Mouse (Mus musculus): ENCODE data around the gene Fah. TPM values are rescaled to one million over a fixed set of nuclear protein-coding genes. Genes with fewer than 3 reads are reported as not detected.
A peak's percentile ranks its signal among the peaks of the same experiment; 100 is the strongest.

Fah gene
- 12.3 and 12.6 TPM in 2 replicates for polyA plus RNA-seq (2015; fragmentation: Nextera tagmentation; extraction: Ambion mirVana)

DNA sequence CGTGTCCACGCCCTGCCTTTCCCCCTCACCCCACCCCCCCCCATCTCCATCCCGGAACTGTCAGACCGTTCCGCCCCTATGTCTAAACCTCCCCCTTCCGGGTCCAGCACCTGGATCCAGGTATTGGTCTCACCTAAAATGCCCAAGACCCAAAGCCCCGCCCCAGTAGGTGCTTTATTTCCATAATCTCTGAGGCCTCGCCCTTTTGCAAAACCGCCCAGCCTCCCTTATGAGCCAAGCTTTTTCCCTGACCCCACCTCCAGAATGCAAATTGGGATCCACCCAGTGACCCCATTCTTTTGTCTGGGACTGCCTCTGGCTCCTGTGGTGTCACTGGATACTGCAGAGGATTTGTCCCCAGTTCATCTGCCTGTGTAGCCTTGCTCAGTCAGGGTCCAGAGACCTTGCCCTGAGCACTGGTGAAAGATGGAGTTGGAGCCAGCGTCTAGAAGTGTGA lies at the start of gene Fah:
Gene Fah, minus strand, starts transcription at position 430 of the 457 bp plus-strand sequence.
- peak within 1 kb of the TSS; percentile 62 for H3K9ac ChIP-seq (replicated peaks)
- no peaks in the 10 kb centered on the region for H3K9me3 ChIP-seq (replicated peaks)
- peak; percentile 48 for ATAC-seq (ENCODE audit: low FRiP score)
- H3K36me3 ChIP-seq: no peaks in the 10 kb centered on the region
- WGBS: 3% methylated on average over 10 of the region's 10 CpGs
- peaks cover 15% of the 10 kb centered on the region for H3K4me1 ChIP-seq
- no peaks in the 10 kb centered on the region for H3K27me3 ChIP-seq (replicated peaks)
- H3K27ac ChIP-seq (replicated peaks): peak within 1 kb of the TSS; percentile 56
- H3K4me2 ChIP-seq: peak within 1 kb of the TSS; percentile 97
- H3K4me3 ChIP-seq (replicated peaks): peak within 1 kb of the TSS; percentile 54

DNA sequence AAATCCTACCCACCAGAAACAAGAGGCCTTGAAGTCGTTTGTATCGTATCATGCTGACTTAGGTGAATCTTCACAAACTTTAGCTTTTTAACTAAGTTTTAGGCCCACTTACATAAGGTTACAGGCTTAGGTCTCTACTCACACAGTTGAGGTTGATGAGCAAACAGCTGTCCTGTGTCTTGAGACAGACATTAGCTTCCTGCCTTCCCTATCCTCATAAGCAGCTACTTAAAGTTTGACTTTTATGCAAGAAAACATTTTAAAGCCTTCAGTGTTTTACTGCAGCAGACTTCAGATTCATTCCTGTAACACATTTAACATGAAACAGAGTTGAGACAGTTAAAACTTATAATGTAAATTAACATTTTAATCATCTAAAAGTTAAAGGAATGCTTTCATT lies 46.2 kb upstream of the Fah start:
- Histone ChIP-seq H3K9me3 (replicated peaks) (no peaks in the 10 kb centered on the region), H3K4me1 (no peaks in the 10 kb centered on the region), H3K4me3 (replicated peaks) (no peak overlapping the region), H3K9ac (replicated peaks) (no peak overlapping the region), H3K36me3 (no peaks in the 10 kb centered on the region), H3K4me2 (no peak overlapping the region), H3K27ac (replicated peaks) (no peak overlapping the region), H3K27me3 (replicated peaks) (no peaks in the 10 kb centered on the region)
- ATAC-seq (ENCODE audit: low FRiP score): no peak
- WGBS: 90% methylated on average over 2 of the region's 2 CpGs

DNA sequence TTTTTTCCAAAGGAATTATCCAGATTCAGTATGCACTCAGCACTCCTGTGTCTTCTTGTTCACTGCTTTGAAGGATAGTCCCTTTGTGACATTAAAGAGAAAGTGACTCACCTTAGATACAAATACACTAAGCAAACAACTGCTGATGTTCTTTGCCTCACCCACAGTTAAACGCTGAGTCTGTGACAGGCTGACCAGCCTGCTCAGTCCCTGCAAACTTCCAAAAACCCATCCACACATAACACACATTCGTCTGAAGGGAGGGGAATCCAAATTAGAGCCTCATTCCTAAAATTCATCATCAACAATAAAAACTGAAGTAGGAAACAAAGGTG lies 45.4 kb upstream of the Fah start:
- no peak for ATAC-seq (ENCODE audit: low FRiP score)
- H3K4me1 ChIP-seq: no peaks in the 10 kb centered on the region
- 73% methylated on average over 2 of the region's 2 CpGs for WGBS
- H3K4me3 ChIP-seq (replicated peaks): no peak overlapping the region
- no peak overlapping the region for H3K9ac ChIP-seq (replicated peaks)
- H3K9me3 ChIP-seq (replicated peaks): no peaks in the 10 kb centered on the region
- no peaks in the 10 kb centered on the region for H3K27me3 ChIP-seq (replicated peaks)
- H3K4me2 ChIP-seq: no peak overlapping the region
- no peaks in the 10 kb centered on the region for H3K36me3 ChIP-seq
- no peak overlapping the region for H3K27ac ChIP-seq (replicated peaks)

DNA sequence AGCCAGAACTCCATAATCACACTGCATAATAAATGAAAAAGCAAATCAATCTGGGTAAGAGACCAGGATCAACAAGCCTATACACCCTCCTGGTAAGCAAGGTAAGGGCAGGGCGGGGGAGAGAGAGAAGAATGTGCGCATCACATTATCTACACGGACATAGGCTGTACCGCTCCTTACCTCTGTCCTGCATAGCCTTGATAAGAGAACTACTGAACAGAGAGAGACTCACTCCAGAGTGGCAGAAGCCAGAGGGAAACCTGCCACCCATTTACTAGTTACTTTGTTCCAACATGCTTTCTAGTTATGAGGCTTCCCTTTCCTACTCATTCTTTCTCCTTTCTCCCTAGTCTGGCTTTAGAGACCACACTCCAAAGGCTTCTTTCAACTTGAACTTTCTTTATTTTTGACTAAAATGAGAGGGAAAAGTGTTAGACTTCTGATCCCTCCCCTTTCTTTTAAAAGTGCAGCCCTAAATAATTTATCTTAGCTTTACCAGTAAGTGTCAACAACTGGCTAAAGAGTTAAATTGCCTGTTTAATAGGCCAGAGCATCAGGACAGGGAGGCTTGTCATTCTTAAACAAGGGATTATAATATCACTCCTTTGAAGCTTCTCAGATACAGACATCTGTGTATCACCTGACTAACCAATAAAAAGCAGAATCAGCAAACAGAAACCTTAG lies 44.9 kb upstream of the Fah start:
- Histone ChIP-seq H3K27me3 (replicated peaks) (no peaks in the 10 kb centered on the region), H3K36me3 (no peaks in the 10 kb centered on the region), H3K27ac (replicated peaks) (no peak overlapping the region), H3K4me1 (no peaks in the 10 kb centered on the region), H3K9me3 (replicated peaks) (no peaks in the 10 kb centered on the region), H3K9ac (replicated peaks) (no peak overlapping the region), H3K4me3 (replicated peaks) (no peak overlapping the region), H3K4me2 (no peak overlapping the region)
- no peak; the same call in 1 of the 2 replicates for ATAC-seq (ENCODE audit: low FRiP score)
- WGBS: 91% methylated on average over 4 of the region's 4 CpGs

DNA sequence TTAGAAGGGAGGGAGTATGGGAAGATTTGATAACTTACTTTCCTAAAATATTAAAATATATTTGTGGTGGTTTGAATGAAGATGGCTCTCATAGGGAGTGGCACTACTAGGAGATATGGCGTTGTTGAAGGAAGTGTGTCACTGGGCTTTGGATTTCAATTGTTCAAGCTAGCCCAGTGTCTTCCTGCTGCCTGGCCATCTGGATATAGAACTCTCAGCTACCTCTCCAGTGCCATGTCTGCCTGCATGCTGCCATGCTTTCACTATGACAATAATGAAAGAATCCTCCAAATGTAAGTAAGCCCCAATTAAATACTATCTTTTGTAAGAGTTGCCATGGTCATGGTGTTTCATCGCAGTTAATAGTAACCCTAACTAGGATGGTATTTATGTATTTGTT lies 42.5 kb upstream of the Fah start:
- no peaks in the 10 kb centered on the region for H3K27me3 ChIP-seq (replicated peaks)
- no peak overlapping the region for H3K4me3 ChIP-seq (replicated peaks)
- no peaks in the 10 kb centered on the region for H3K36me3 ChIP-seq
- no peak overlapping the region for H3K4me2 ChIP-seq
- no peaks in the 10 kb centered on the region for H3K9me3 ChIP-seq (replicated peaks)
- H3K27ac ChIP-seq (replicated peaks): no peak overlapping the region
- H3K9ac ChIP-seq (replicated peaks): no peak overlapping the region
- H3K4me1 ChIP-seq: no peaks in the 10 kb centered on the region
- WGBS: 92% methylated on average over 2 of the region's 2 CpGs
- ATAC-seq (ENCODE audit: low FRiP score): no peak

DNA sequence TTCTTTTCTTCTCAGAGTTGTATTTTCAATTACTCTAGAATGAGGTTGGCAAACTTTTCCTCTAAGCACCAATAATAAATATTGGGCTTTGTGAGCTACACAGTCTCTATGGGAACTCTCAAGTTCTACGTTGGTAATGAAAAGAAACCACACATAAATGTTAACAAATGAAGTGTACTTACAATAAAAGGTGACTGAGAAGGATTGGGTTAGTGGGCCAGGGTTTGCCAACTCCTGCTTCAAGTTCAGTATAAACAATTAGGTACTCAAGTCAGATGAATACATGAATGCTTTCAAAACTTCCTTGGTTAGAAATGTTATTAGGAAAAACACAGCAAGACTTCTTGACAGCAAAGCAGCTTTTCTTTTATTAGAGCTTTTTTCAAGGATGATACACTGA lies 39.7 kb upstream of the Fah start:
- H3K36me3 ChIP-seq: no peaks in the 10 kb centered on the region
- no peak for ATAC-seq (ENCODE audit: low FRiP score)
- no peak overlapping the region for H3K27ac ChIP-seq (replicated peaks)
- no peaks in the 10 kb centered on the region for H3K4me1 ChIP-seq
- no peak overlapping the region for H3K9ac ChIP-seq (replicated peaks)
- no peaks in the 10 kb centered on the region for H3K27me3 ChIP-seq (replicated peaks)
- no peak overlapping the region for H3K4me3 ChIP-seq (replicated peaks)
- no peak overlapping the region for H3K4me2 ChIP-seq
- no peaks in the 10 kb centered on the region for H3K9me3 ChIP-seq (replicated peaks)
- 35% methylated on average over 1 of the region's 1 CpGs for WGBS

DNA sequence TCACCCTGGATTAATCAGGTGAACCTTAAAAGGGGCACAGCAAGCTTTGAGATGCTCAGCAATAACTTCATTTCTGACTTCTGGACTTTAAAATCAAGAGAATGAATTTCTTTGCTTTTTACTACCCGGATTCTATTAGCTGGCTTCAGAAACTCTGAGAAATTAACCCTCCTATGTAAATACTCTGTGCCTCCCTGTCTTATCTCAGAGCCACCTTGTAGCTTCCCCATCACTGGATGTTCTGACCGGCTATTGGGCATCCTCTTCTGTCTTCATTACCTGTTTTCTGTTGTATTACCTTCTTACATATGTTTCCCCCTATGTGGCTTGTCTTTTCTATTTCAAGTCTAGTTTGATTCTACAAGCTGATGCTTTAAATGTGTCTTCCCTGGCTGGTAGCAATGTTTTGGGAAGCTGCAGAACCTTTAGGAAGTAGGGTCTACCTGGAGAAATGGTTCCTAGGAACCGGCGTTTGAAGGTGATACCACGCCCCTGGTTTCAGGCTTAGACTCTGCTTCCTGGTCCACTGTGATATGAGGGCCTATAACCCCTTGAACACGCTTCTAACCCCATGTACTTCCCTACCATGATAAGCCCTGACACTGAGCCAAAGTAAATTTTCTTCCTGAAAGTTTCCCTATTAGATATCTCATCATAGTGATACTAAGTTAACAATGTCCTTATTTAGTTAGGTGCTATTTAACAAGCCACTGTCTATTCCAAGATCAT lies 36.9 kb upstream of the Fah start:
- Histone ChIP-seq H3K4me1 (no peaks in the 10 kb centered on the region), H3K9ac (replicated peaks) (no peak overlapping the region), H3K36me3 (no peaks in the 10 kb centered on the region), H3K27ac (replicated peaks) (no peak overlapping the region), H3K4me2 (no peak overlapping the region), H3K9me3 (replicated peaks) (no peaks in the 10 kb centered on the region), H3K27me3 (replicated peaks) (no peaks in the 10 kb centered on the region), H3K4me3 (replicated peaks) (no peak overlapping the region)
- no peak for ATAC-seq (ENCODE audit: low FRiP score)
- WGBS: 93% methylated on average over 6 of the region's 6 CpGs

DNA sequence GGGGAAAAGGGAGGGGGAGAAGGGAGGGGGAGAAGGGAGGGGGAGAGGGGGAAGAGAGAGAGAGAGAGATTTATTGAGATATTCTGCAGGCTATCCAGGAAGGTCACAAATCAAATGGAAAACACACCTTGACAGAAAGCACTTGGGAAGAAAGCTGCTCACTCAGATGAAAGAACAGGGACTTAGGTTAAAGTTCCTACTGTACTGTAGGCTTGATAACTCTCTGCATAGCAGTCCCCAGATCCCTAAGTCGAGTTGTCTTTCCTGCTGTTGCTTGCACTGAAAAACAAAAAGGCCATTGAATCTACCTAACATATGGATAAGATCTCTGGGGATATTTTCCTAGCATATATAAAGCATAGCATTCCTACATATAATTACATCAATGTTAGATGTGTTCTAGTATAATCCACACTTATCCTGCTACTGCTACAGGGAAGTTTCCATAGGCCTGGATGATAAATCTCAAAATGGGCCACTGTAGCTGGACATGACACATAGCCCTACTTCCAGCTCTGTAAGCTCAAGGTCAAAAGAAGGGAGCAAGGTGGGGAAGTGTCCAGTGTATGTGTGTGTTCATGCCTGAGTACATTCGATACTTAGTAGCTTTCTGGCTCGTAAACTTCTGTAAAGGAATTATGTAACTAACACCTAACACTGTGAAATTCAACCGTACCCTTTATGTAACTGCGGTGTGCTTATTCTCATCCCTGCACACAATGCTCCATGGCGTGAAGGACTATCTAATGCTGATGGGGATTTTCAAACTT lies 35.8 kb upstream of the Fah start:
- no peak for ATAC-seq (ENCODE audit: low FRiP score)
- H3K27ac ChIP-seq (replicated peaks): no peak overlapping the region
- no peaks in the 10 kb centered on the region for H3K9me3 ChIP-seq (replicated peaks)
- no peak overlapping the region for H3K4me3 ChIP-seq (replicated peaks)
- H3K9ac ChIP-seq (replicated peaks): no peak overlapping the region
- H3K4me2 ChIP-seq: no peak overlapping the region
- no peaks in the 10 kb centered on the region for H3K36me3 ChIP-seq
- H3K4me1 ChIP-seq: no peaks in the 10 kb centered on the region
- no peaks in the 10 kb centered on the region for H3K27me3 ChIP-seq (replicated peaks)
- WGBS: 83% methylated on average over 6 of the region's 6 CpGs

DNA sequence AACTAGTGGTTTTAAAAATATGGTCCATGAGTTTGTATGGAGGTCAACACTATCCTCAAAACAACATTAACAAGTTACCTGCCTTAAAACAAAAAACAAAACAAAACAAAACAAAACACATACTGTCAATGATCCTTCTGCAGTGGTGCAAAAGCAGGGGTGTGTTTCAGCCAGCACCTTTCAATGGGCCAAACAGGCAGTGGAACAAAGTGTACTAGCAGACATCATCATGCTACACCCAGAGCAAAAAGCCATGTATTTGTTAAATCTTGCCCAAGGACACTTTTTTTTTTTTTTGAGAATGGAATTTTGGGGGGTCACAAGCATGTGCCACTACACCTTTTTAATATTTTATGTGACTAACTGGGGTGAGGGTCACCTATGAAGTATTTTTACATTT lies 30.4 kb upstream of the Fah start:
- no peaks in the 10 kb centered on the region for H3K27me3 ChIP-seq (replicated peaks)
- no peak overlapping the region for H3K27ac ChIP-seq (replicated peaks)
- H3K36me3 ChIP-seq: peaks cover 2% of the 10 kb centered on the region

DNA sequence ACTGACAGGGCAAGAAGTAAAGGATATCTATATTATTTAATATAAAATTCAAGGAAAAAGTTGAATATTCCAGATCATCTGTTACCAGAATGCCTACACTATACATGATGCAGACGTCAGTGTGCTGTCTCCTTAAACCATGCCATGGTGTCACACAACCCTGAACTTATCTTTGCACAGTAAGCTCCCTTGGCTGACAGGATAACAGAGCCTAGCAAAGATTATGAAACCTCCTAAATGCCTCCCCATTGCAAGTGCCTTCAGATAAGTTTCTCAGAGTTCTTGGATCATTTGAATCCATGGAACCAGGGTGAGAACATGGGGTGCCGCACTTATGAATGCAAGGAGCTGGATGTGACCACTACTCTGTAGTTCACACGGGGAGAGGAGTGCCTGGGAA lies 25.4 kb upstream of the Fah start:
- no peak overlapping the region for H3K4me2 ChIP-seq
- 93% methylated on average over 3 of the region's 3 CpGs for WGBS
- H3K27ac ChIP-seq (replicated peaks): no peak overlapping the region
- no peak for ATAC-seq (ENCODE audit: low FRiP score)
- H3K27me3 ChIP-seq (replicated peaks): no peaks in the 10 kb centered on the region
- H3K9me3 ChIP-seq (replicated peaks): no peaks in the 10 kb centered on the region
- no peak overlapping the region for H3K4me3 ChIP-seq (replicated peaks)
- H3K9ac ChIP-seq (replicated peaks): no peak overlapping the region
- H3K36me3 ChIP-seq: peaks cover 14% of the 10 kb centered on the region
- H3K4me1 ChIP-seq: no peaks in the 10 kb centered on the region

More for the DNA sequence above, 30.4 kb upstream of the Fah start:
- Histone ChIP-seq H3K4me3 (replicated peaks) (no peak overlapping the region), H3K4me1 (no peaks in the 10 kb centered on the region), H3K9ac (replicated peaks) (no peak overlapping the region), H3K9me3 (replicated peaks) (no peaks in the 10 kb centered on the region), H3K4me2 (no peak overlapping the region)
- ATAC-seq (ENCODE audit: low FRiP score): no peak

DNA sequence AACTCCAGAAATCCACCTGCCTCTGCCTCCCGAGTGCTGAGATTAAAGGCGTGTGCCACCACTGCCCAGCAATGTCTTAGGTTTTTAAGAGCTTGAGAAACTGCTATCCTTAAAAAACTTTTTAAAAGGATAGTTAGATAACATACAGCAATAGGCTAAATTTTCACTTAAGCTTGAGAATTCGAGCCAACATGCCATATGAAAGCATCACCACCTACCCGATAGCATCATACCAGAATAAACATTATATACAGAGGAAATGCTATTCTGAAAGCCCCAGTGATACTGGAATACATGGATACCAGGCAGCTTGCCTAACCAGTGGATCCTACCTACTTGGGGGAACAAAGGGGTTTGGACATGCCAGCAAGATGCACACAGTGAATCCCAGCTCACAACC lies 17.2 kb upstream of the Fah start:
- no peak for ATAC-seq (ENCODE audit: low FRiP score)
- Histone ChIP-seq H3K9me3 (replicated peaks) (no peaks in the 10 kb centered on the region), H3K4me1 (no peaks in the 10 kb centered on the region), H3K4me2 (no peak overlapping the region), H3K9ac (replicated peaks) (no peak overlapping the region), H3K36me3 (peaks cover 10% of the 10 kb centered on the region; the same call in 1 of the 2 replicates), H3K4me3 (replicated peaks) (no peak overlapping the region), H3K27me3 (replicated peaks) (no peaks in the 10 kb centered on the region), H3K27ac (replicated peaks) (no peak overlapping the region)
- WGBS: 98% methylated on average over 4 of the region's 4 CpGs

DNA sequence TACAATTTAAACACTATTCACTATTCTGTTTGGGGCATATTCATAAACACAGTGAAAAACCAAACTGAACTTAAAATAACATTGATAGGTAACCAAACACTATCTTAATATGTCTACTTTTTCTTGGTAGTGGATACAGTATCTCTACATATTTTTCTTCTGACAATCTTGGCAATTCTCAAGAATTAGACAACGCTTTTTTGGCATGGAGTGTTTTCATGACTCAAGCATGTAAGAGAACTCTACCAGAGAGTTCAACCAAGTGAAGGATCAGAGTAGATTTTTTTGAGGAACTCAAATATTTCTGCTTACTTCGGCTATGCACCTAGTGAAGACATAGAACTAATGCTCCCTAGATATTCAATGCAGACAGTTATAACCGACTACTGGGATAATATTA lies 14.4 kb upstream of the Fah start:
- no peak for ATAC-seq (ENCODE audit: low FRiP score)
- H3K27ac ChIP-seq (replicated peaks): no peak overlapping the region
- H3K4me3 ChIP-seq (replicated peaks): no peak overlapping the region
- H3K4me2 ChIP-seq: no peak overlapping the region
- H3K36me3 ChIP-seq: peaks cover 18% of the 10 kb centered on the region
- no peaks in the 10 kb centered on the region for H3K4me1 ChIP-seq
- H3K9ac ChIP-seq (replicated peaks): no peak overlapping the region
- 96% methylated on average over 3 of the region's 3 CpGs for WGBS
- no peaks in the 10 kb centered on the region for H3K9me3 ChIP-seq (replicated peaks)
- no peaks in the 10 kb centered on the region for H3K27me3 ChIP-seq (replicated peaks)
